Mouse (Mus musculus) MEL (cell line): ENCODE data around the gene Krtap21-1. TPM values are rescaled to one million over a fixed set of nuclear protein-coding genes. Genes with fewer than 3 reads are reported as not detected.

Source experiments
- DNase-seq: peaks from one replicate; pipeline ENCODE4 v3.0.0; 2011; ENCODE audit warnings: low read depth, low spot score
- H3K27ac ChIP-seq: 2 replicates; pipeline ENCODE4 v1.5.1; 2012; ENCODE audit warnings: low read depth, mild to moderate bottlenecking, control low read depth, low read length, moderate library complexity; ENCODE audit not compliant: control insufficient read depth
- H3K27me3 ChIP-seq, 2 experiments: fragments of 150-350 bp in 1 of 2; sonication (generic) in 1 of 2; 2 replicates each; pipeline ENCODE4 v1.6.1; 2012; ENCODE audit warnings: low read length in 2 of 2, mild to moderate bottlenecking in 2 of 2, improper control_type of control experiment in 1 of 2, moderate library complexity in 1 of 2; ENCODE audit not compliant: insufficient read depth in 2 of 2, control insufficient read depth in 1 of 2
- H3K36me3 ChIP-seq, 2 experiments: 2 replicates each; pipeline ENCODE4 v1.6.1; 2012 to 2014; ENCODE audit warnings: low read length in 2 of 2, improper control_type of control experiment in 1 of 2, inconsistent platforms in 1 of 2, mild to moderate bottlenecking in 1 of 2; ENCODE audit not compliant: insufficient read depth in 2 of 2, control insufficient read depth in 1 of 2
- H3K4me1 ChIP-seq, 2 experiments: fragments of 150-350 bp in 1 of 2; sonication (generic) in 1 of 2; 2 replicates each; pipeline ENCODE4 v1.6.1; 2012; ENCODE audit warnings: low read length in 2 of 2, improper control_type of control experiment in 1 of 2, mild to moderate bottlenecking in 1 of 2; ENCODE audit not compliant: insufficient read depth in 2 of 2, control insufficient read depth in 1 of 2
- H3K4me3 ChIP-seq, 2 experiments: fragments of 150-350 bp in 1 of 2; sonication (generic) in 1 of 2; 2 replicates each; pipeline ENCODE4 v1.5.1; 2012; ENCODE audit warnings: low read depth in 2 of 2, low read length in 2 of 2, mild to moderate bottlenecking in 2 of 2, moderate library complexity in 2 of 2, control low read depth in 1 of 2, improper control_type of control experiment in 1 of 2; ENCODE audit not compliant: control insufficient read depth in 1 of 2, insufficient read depth in 1 of 2
- H3K79me2 ChIP-seq: 2 replicates; pipeline ENCODE4 v1.6.1; 2012; ENCODE audit warnings: mild to moderate bottlenecking, low read length, moderate library complexity; ENCODE audit not compliant: control insufficient read depth, poor library complexity, insufficient read depth
- H3K9ac ChIP-seq: 2 replicates; pipeline ENCODE4 v1.6.1; 2012; ENCODE audit warnings: low read depth, mild to moderate bottlenecking, control low read depth, low read length, moderate library complexity; ENCODE audit not compliant: control insufficient read depth, poor library complexity, severe bottlenecking
- H3K9me3 ChIP-seq: fragments of 150-350 bp; sonication (generic); replicated peaks from 2 replicates; pipeline ENCODE4 v1.6.1; 2012; ENCODE audit warnings: mild to moderate bottlenecking, low read length, improper control_type of control experiment, moderate library complexity; ENCODE audit not compliant: insufficient read depth
- BHLHE40 ChIP-seq: IDR thresholded peaks from 2 replicates; pipeline ENCODE4 v1.6.1; 2012; ENCODE audit warnings: low read depth, mild to moderate bottlenecking, inconsistent platforms, low read length, improper control_type of control experiment, borderline replicate concordance
- CHD2 ChIP-seq: IDR thresholded peaks from 2 replicates; pipeline ENCODE4 v1.6.1; 2011; ENCODE audit warnings: low read length, improper control_type of control experiment
- CTCF ChIP-seq, 3 experiments: IDR thresholded peaks in 2 of 3; conservative IDR thresholded peaks in 1 of 3; 2 replicates each; pipeline ENCODE4 v1.5.1; 2011 to 2012; ENCODE audit warnings: low read length in 3 of 3, low read depth in 2 of 3, mild to moderate bottlenecking in 2 of 3, improper control_type of control experiment in 1 of 3, inconsistent platforms in 1 of 3, mixed read lengths in 1 of 3, moderate library complexity in 1 of 3; ENCODE audit not compliant: control insufficient read depth in 1 of 3, insufficient read depth in 1 of 3, poor library complexity in 1 of 3, severe bottlenecking in 1 of 3
- E2F4 ChIP-seq: IDR thresholded peaks from 2 replicates; pipeline ENCODE4 v1.6.1; 2011; ENCODE audit warnings: low read depth, low read length, improper control_type of control experiment, borderline replicate concordance
- ELF1 ChIP-seq: IDR thresholded peaks from 2 replicates; pipeline ENCODE4 v1.6.1; 2014; ENCODE audit warnings: low read depth, mild to moderate bottlenecking, inconsistent platforms, low read length, improper control_type of control experiment, moderate library complexity
- EP300 ChIP-seq, 2 experiments: IDR thresholded peaks; 2 replicates each; pipeline ENCODE4 v1.6.1; 2011; ENCODE audit warnings: improper control_type of control experiment in 2 of 2, low read length in 2 of 2, low read depth in 1 of 2, mild to moderate bottlenecking in 1 of 2
- GABPA ChIP-seq: IDR thresholded peaks from 2 replicates; pipeline ENCODE4 v1.6.1; 2012; ENCODE audit warnings: low read depth, mild to moderate bottlenecking, inconsistent platforms, low read length, improper control_type of control experiment, moderate library complexity
- HCFC1 ChIP-seq: IDR thresholded peaks from 2 replicates; pipeline ENCODE4 v1.6.1; 2012; ENCODE audit warnings: low read depth, mild to moderate bottlenecking, inconsistent platforms, low read length, improper control_type of control experiment, moderate library complexity
- JUND ChIP-seq: IDR thresholded peaks from 2 replicates; pipeline ENCODE4 v1.6.1; 2011; ENCODE audit warnings: low read depth, mild to moderate bottlenecking, improper control_type of control experiment, low read length
- KAT2A ChIP-seq: conservative IDR thresholded peaks from 2 replicates; pipeline ENCODE4 v1.6.1; 2012; ENCODE audit warnings: low read depth, low read length, improper control_type of control experiment, inconsistent platforms
- MAX ChIP-seq: IDR thresholded peaks from 2 replicates; pipeline ENCODE4 v1.6.1; 2011; ENCODE audit warnings: low read length, improper control_type of control experiment
- MEF2A ChIP-seq: IDR thresholded peaks from 2 replicates; pipeline ENCODE4 v1.6.1; 2014; ENCODE audit warnings: low read depth, mild to moderate bottlenecking, inconsistent platforms, low read length, improper control_type of control experiment; ENCODE audit not compliant: poor library complexity, insufficient replicate concordance, severe bottlenecking; ENCODE audit errors: extremely low read depth
- MYB ChIP-seq: IDR thresholded peaks from 2 replicates; pipeline ENCODE4 v1.6.1; 2011; ENCODE audit warnings: mild to moderate bottlenecking, low read depth, low read length, improper control_type of control experiment
- NELFE ChIP-seq: IDR thresholded peaks from 2 replicates; pipeline ENCODE4 v1.6.1; 2011; ENCODE audit warnings: low read depth, low read length, improper control_type of control experiment
- POLR2AphosphoS2 ChIP-seq: IDR thresholded peaks from 2 replicates; pipeline ENCODE4 v1.6.1; 2011; ENCODE audit warnings: low read length, improper control_type of control experiment
- POLR2AphosphoS5 ChIP-seq: IDR thresholded peaks from 2 replicates; pipeline ENCODE4 v1.6.1; 2012; ENCODE audit warnings: low read depth, borderline replicate concordance, mild to moderate bottlenecking, inconsistent platforms, low read length, moderate library complexity, mixed read lengths
- RAD21 ChIP-seq: IDR thresholded peaks from 2 replicates; pipeline ENCODE4 v1.6.1; 2011; ENCODE audit warnings: mild to moderate bottlenecking, low read depth, low read length, improper control_type of control experiment
- RCOR1 ChIP-seq: IDR thresholded peaks from 2 replicates; pipeline ENCODE4 v1.6.1; 2012; ENCODE audit warnings: low read depth, mild to moderate bottlenecking, inconsistent platforms, low read length, improper control_type of control experiment
- SIN3A ChIP-seq: IDR thresholded peaks from 2 replicates; pipeline ENCODE4 v1.6.1; 2012; ENCODE audit warnings: low read length, improper control_type of control experiment, inconsistent platforms
- TBP ChIP-seq: IDR thresholded peaks from 2 replicates; pipeline ENCODE4 v1.8.0; 2011; ENCODE audit warnings: low read depth, low read length, improper control_type of control experiment
- UBTF ChIP-seq: IDR thresholded peaks from 2 replicates; pipeline ENCODE4 v1.6.1; 2012; ENCODE audit warnings: low read depth, mild to moderate bottlenecking, inconsistent platforms, low read length, improper control_type of control experiment, moderate library complexity, borderline replicate concordance; ENCODE audit not compliant: insufficient read depth
- USF1 ChIP-seq: IDR thresholded peaks from 2 replicates; pipeline ENCODE4 v1.6.1; 2014; ENCODE audit warnings: low read depth, mild to moderate bottlenecking, inconsistent platforms, low read length, improper control_type of control experiment, moderate library complexity
- ZC3H11A ChIP-seq: IDR thresholded peaks from 2 replicates; pipeline ENCODE4 v1.6.1; 2012; ENCODE audit warnings: low read depth, mild to moderate bottlenecking, inconsistent platforms, low read length, improper control_type of control experiment
- ZKSCAN1 ChIP-seq: IDR thresholded peaks from 2 replicates; pipeline ENCODE4 v1.6.1; 2012; ENCODE audit warnings: low read depth, mild to moderate bottlenecking, inconsistent platforms, low read length, improper control_type of control experiment, moderate library complexity
- ZMIZ1 ChIP-seq: IDR thresholded peaks from 2 replicates; pipeline ENCODE4 v1.6.1; 2012; ENCODE audit warnings: low read depth, mild to moderate bottlenecking, inconsistent platforms, low read length, improper control_type of control experiment, moderate library complexity
- polyA plus RNA-seq, 2 experiments: library from polyadenylated mRNA; stranded (reverse) in 1 of 2; unstranded in 1 of 2; fragments of >175 nt in 1 of 2; fragments of >200 nt in 1 of 2; gene quantifications; 2 replicates each; pipeline versions ENCODE4 v1.2.1 to v1.2.4; 2012; ENCODE audit warnings: low replicate concordance in 2 of 2, low read depth in 1 of 2; ENCODE audit not compliant: insufficient read length in 2 of 2, insufficient read depth in 1 of 2, missing spikeins in 1 of 2
- total RNA-seq: library from RNA; depleted of rRNA; stranded (reverse); fragments of 300-350 nt; gene quantifications from 2 replicates; pipeline ENCODE4 v1.2.3, GENCODE M21; 2012; rRNA removed

The Krtap21-1 gene
- total RNA-seq (not detected in 2 replicates), polyA plus RNA-seq (not detected)

DNA sequence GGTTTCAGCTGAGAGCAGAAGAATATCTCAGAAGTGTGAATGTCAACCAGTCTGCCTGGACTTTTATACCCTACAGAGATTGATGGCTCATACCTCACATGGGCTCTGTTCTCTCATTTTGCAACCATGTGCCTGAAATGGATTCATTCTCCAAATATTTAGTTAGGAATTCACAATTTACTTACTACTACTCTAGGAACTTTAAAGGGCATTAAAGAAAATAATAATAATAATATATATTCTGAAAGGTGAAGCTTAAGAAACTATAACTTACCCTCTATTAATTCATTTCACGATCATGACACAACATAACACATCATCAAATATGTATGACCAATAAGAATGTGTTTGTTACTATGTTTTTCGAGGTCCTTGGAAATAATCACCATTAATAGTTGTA lies at the start of gene Krtap21-1:
Krtap21-1 (minus strand) TSS at position 101 of the 400 bp plus-strand sequence.
- Histone ChIP-seq H3K79me2 (no peaks in the 10 kb centered on the region), H3K4me3 (no peak within 1 kb of the TSS), H3K27me3 (no peaks in the 10 kb centered on the region), H3K9ac (no peak within 1 kb of the TSS), H3K4me1 (no peaks in the 10 kb centered on the region), H3K27ac (no peak within 1 kb of the TSS), H3K36me3 (no peaks in the 10 kb centered on the region), H3K9me3 (no peaks in the 10 kb centered on the region)
- no peak for TF ChIP-seq CTCF (IDR thresholded peaks at IDR 0.05 in 2 of 3, conservative IDR thresholded peaks at IDR 0.05 in 1 of 3; ENCODE audit: control insufficient read depth in 1 of 3, insufficient read depth in 1 of 3, low read depth in 2 of 3, low read length in 3 of 3, poor library complexity in 1 of 3, severe bottlenecking in 1 of 3)
- no peak for TF ChIP-seq EP300 (IDR thresholded peaks at IDR 0.05; ENCODE audit: low read depth in 1 of 2, low read length in 2 of 2)
- TF ChIP-seq MEF2A, result no peak
- no peak for TF ChIP-seq UBTF
- TF ChIP-seq JUND, result no peak
- TF ChIP-seq CHD2, result no peak
- TF ChIP-seq POLR2AphosphoS5, result no peak
- no peak for TF ChIP-seq NELFE
- no peak for TF ChIP-seq ZC3H11A
- TF ChIP-seq BHLHE40, result no peak
- no peak for TF ChIP-seq MYB
- no peak for DNase-seq

DNA sequence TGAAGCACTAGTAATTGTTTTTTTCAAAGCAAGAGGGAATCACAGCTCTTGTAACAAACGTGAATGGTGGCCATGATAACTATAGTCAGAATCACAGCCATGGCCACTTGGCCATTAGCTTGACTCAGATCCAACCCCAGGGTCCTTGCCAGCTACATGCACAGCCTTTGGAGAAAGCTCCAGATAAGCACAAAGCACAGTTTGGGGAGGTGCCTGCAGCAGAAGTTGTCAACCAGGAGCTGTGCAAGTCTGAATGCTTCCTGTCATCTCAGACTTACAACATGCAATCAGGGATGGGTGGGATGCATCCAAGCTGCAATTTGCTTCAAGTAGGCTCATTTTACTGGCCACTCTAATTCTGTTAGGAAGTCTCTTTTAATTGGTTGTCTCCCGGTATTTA lies 25.9 kb upstream of the Krtap21-1 start:
- Histone ChIP-seq H3K4me3 (no peak overlapping the region), H3K27ac (no peak overlapping the region), H3K9me3 (no peaks in the 10 kb centered on the region), H3K4me1 (no peaks in the 10 kb centered on the region), H3K9ac (no peak overlapping the region), H3K36me3 (no peaks in the 10 kb centered on the region), H3K27me3 (no peaks in the 10 kb centered on the region), H3K79me2 (no peaks in the 10 kb centered on the region)
- DNase-seq, result no peak
- no peak for TF ChIP-seq ZMIZ1
- no peak for TF ChIP-seq GABPA
- no peak for TF ChIP-seq RCOR1
- no peak for TF ChIP-seq ZC3H11A
- no peak for TF ChIP-seq USF1
- no peak for TF ChIP-seq MYB
- TF ChIP-seq ZKSCAN1, result no peak
- no peak for TF ChIP-seq MAX
- TF ChIP-seq NELFE, result no peak
- no peak for TF ChIP-seq POLR2AphosphoS5
- TF ChIP-seq ELF1, result no peak
- no peak for TF ChIP-seq TBP
- no peak for TF ChIP-seq E2F4
- no peak for TF ChIP-seq RAD21
- no peak for TF ChIP-seq HCFC1
- TF ChIP-seq KAT2A, result no peak
- TF ChIP-seq POLR2AphosphoS2, result no peak
- no peak for TF ChIP-seq SIN3A
- TF ChIP-seq MEF2A, result no peak
- no peak for TF ChIP-seq CHD2
